Comparison of ENCODE assay signal across 18 mouse cellular contexts in the genomic region with DNA sequence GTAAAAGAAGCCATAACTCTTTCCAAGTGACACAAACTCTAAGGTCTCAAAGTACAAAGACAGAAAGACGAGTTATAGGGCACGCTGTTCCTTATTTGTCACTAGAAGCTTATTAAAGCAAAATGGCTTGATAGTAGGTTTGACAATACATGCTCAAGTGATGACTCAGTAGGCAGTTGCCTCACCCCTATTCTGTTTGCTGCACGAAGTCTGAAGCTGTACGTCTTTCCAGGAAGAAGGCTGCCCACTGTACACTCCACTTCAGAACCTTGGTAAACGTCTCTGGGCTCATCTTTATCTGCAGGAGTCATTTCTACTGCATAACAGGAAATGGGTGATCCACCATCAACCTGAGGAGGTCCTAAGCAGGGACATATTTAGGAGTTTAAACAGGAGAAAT.
"Had no signal": no experiment of that assay in that cellular context is flagged by ENCODE, and none has a peak within 500 bp of the region (broad histone marks: within the 10 kb centered on the region; RNA-seq: fewer than 3 reads in every experiment).

No protein-coding gene starts in this region.

- H3K4me3 ChIP-seq: midbrain, embryonic 10.5 days; midbrain, embryonic 12.5 days; myocyte; neural tube, embryonic 13.5 days; neural tube, embryonic 15.5 days had no signal

- H3K9me3 ChIP-seq: midbrain, embryonic 10.5 days; midbrain, embryonic 12.5 days; neural tube, embryonic 13.5 days; neural tube, embryonic 15.5 days had no signal

- H3K27ac ChIP-seq: midbrain, embryonic 10.5 days; midbrain, embryonic 12.5 days; neural tube, embryonic 13.5 days; neural tube, embryonic 15.5 days had no signal

- ATAC-seq: midbrain, embryonic 16.5 days had no signal

- H3K4me1 ChIP-seq: midbrain, embryonic 10.5 days; midbrain, embryonic 12.5 days; neural tube, embryonic 13.5 days; neural tube, embryonic 15.5 days had no signal

- H3K9ac ChIP-seq: lung, embryonic 14.5 days; midbrain, embryonic 12.5 days; neural tube, embryonic 13.5 days; neural tube, embryonic 15.5 days had no signal

- H3K27me3 ChIP-seq: midbrain, embryonic 12.5 days; neural tube, embryonic 13.5 days; neural tube, embryonic 15.5 days had no signal

- H3K4me2 ChIP-seq: lung, embryonic 14.5 days; midbrain, embryonic 12.5 days; neural tube, embryonic 13.5 days; neural tube, embryonic 15.5 days had no signal

- DNase-seq: lung, embryonic 14.5 days; lung, postnatal 10 days; lung, postnatal 4 days; midbrain, embryonic 14.5 days; retina, postnatal 1 day; right cerebral cortex, adult 18-20 months; right cerebral cortex, postnatal 25 days; right cerebral cortex, postnatal 4 days; spleen, adult 18-20 months; thymus, adult 18-20 months; thymus, postnatal 25 days; thymus, postnatal 4 days had no signal
